Mouse (Mus musculus): ENCODE data around the gene Prpf40b. TPM values are rescaled to one million over a fixed set of nuclear protein-coding genes. Genes with fewer than 3 reads are reported as not detected.
A peak's percentile ranks its signal among the peaks of the same experiment; 100 is the strongest.
"Not testable (repeated sequence)": the region's sequence is repeated elsewhere in the genome, so short reads cannot be mapped to it uniquely, and the experiment has no call there.

The Prpf40b gene
- polyA plus RNA-seq, 1 experiment from 2014 or later = 37.1 TPM

- Histone ChIP-seq H3K9ac (replicated peaks; ENCODE audit: low read depth) (peak overlapping the region; percentile 34; the same call in 1 of the 2 replicates), H3K27ac (ENCODE audit: low read length) (peak overlapping the region; percentile 94), H3K4me2 (replicated peaks; ENCODE audit: low read depth, low read length) (peak overlapping the region; percentile 72), H3K27me3 (replicated peaks; ENCODE audit: insufficient read depth, low read length) (no peaks in the 10 kb centered on the region), H3K9me3 (ENCODE audit: low read length) (no peaks in the 10 kb centered on the region), H3K36me3 (ENCODE audit: insufficient read depth, low read length) (peaks cover 6% of the 10 kb centered on the region; the same call in 1 of the 2 replicates), H3K4me3 (ENCODE audit: low read depth, low read length) (peak overlapping the region; percentile 60), H3K4me1 (ENCODE audit: insufficient read depth, low read depth, low read length) (no peaks in the 10 kb centered on the region)
- TF ChIP-seq CTCF (IDR thresholded peaks at IDR 0.05) = peak; percentile 46
- TF ChIP-seq EP300 (IDR thresholded peaks at IDR 0.05) = 0 out of 2 replicates have a peak, but pooled peaks have one; percentile 3
- DNase-seq (ENCODE audit: low spot score) (peak; percentile 92), ATAC-seq (peak; percentile 71)
- 4% methylated on average over 22 of the region's 22 CpGs for WGBS
Observed at GRCm38 (mm10) chr15:99252381-99253174, 42.3 kb upstream of the Prpf40b start.

GRCm38 (mm10) chr15:99253175-99253479 is 41.8 kb upstream of the Prpf40b start:
- 36% methylated on average over 2 of the region's 2 CpGs for WGBS
- H3K4me3 ChIP-seq (ENCODE audit: low read depth, low read length); H3K9ac ChIP-seq (replicated peaks; ENCODE audit: low read depth); H3K4me1 ChIP-seq (ENCODE audit: insufficient read depth, low read depth, low read length); H3K36me3 ChIP-seq (ENCODE audit: insufficient read depth, low read length); DNase-seq (ENCODE audit: low spot score); H3K27me3 ChIP-seq (replicated peaks; ENCODE audit: insufficient read depth, low read length); H3K9me3 ChIP-seq (ENCODE audit: low read length); ATAC-seq: not testable (repeated sequence)
- peak overlapping the region; percentile 94; the same call in 1 of the 2 replicates for H3K27ac ChIP-seq (ENCODE audit: low read length)
- peak overlapping the region; percentile 72; the same call in 1 of the 2 replicates for H3K4me2 ChIP-seq (replicated peaks; ENCODE audit: low read depth, low read length)

- no peak for DNase-seq (ENCODE audit: low spot score)
- no peak for ATAC-seq
- Histone ChIP-seq H3K4me2 (replicated peaks; ENCODE audit: low read depth, low read length) (no peak overlapping the region), H3K4me3 (ENCODE audit: low read depth, low read length) (no peak overlapping the region), H3K36me3 (ENCODE audit: insufficient read depth, low read length) (no peaks in the 10 kb centered on the region), H3K27me3 (replicated peaks; ENCODE audit: insufficient read depth, low read length) (no peaks in the 10 kb centered on the region), H3K27ac (ENCODE audit: low read length) (peak overlapping the region; percentile 26; the same call in 1 of the 2 replicates), H3K9me3 (ENCODE audit: low read length) (no peaks in the 10 kb centered on the region), H3K9ac (replicated peaks; ENCODE audit: low read depth) (no peak overlapping the region), H3K4me1 (ENCODE audit: insufficient read depth, low read depth, low read length) (no peaks in the 10 kb centered on the region)
- TF ChIP-seq EP300 (IDR thresholded peaks at IDR 0.05) (no peak), CTCF (IDR thresholded peaks at IDR 0.05) (no peak)
- 93% methylated on average over 6 of the region's 6 CpGs for WGBS
Observed at GRCm38 (mm10) chr15:99253772-99254171, 41.1 kb upstream of the Prpf40b start.

- DNase-seq (ENCODE audit: low spot score) (no peak), ATAC-seq (no peak)
- TF ChIP-seq CTCF (IDR thresholded peaks at IDR 0.05) (no peak), EP300 (IDR thresholded peaks at IDR 0.05) (no peak)
- 79% methylated on average over 2 of the region's 2 CpGs for WGBS
- Histone ChIP-seq H3K4me3 (ENCODE audit: low read depth, low read length) (no peak overlapping the region), H3K36me3 (ENCODE audit: insufficient read depth, low read length) (no peaks in the 10 kb centered on the region), H3K9me3 (ENCODE audit: low read length) (no peaks in the 10 kb centered on the region), H3K4me2 (replicated peaks; ENCODE audit: low read depth, low read length) (no peak overlapping the region), H3K27me3 (replicated peaks; ENCODE audit: insufficient read depth, low read length) (no peaks in the 10 kb centered on the region), H3K27ac (ENCODE audit: low read length) (no peak overlapping the region), H3K9ac (replicated peaks; ENCODE audit: low read depth) (no peak overlapping the region), H3K4me1 (ENCODE audit: insufficient read depth, low read depth, low read length) (no peaks in the 10 kb centered on the region)
Observed at GRCm38 (mm10) chr15:99254477-99255005, 40.3 kb upstream of the Prpf40b start.

- no peak overlapping the region for H3K9ac ChIP-seq (replicated peaks; ENCODE audit: low read depth)
- TF ChIP-seq EP300 (IDR thresholded peaks at IDR 0.05) = no peak
- no peak for TF ChIP-seq CTCF (IDR thresholded peaks at IDR 0.05)
Observed at GRCm38 (mm10) chr15:99255241-99255749, 39.6 kb upstream of the Prpf40b start.

GRCm38 (mm10) chr15:99259167-99259729 is 35.6 kb upstream of the Prpf40b start:
- 0 out of 2 replicates have a peak, but pooled peaks cover 4% of the 10 kb centered on the region for H3K4me1 ChIP-seq (ENCODE audit: insufficient read depth, low read depth, low read length)
- ATAC-seq = peak; percentile 92

More at GRCm38 (mm10) chr15:99255241-99255749, 39.6 kb upstream of the Prpf40b start:
- WGBS = 72% methylated on average over 6 of the region's 6 CpGs
- H3K36me3 ChIP-seq (ENCODE audit: insufficient read depth, low read length) = no peaks in the 10 kb centered on the region
- no peak overlapping the region for H3K4me2 ChIP-seq (replicated peaks; ENCODE audit: low read depth, low read length)
- 0 out of 2 replicates have a peak, but pooled peaks cover 3% of the 10 kb centered on the region for H3K4me1 ChIP-seq (ENCODE audit: insufficient read depth, low read depth, low read length)
- no peak overlapping the region for H3K4me3 ChIP-seq (ENCODE audit: low read depth, low read length)
- no peak overlapping the region for H3K27ac ChIP-seq (ENCODE audit: low read length)
- no peak for DNase-seq (ENCODE audit: low spot score)
- H3K9me3 ChIP-seq (ENCODE audit: low read length) = no peaks in the 10 kb centered on the region
- H3K27me3 ChIP-seq (replicated peaks; ENCODE audit: insufficient read depth, low read length) = no peaks in the 10 kb centered on the region
- ATAC-seq = no peak

More at GRCm38 (mm10) chr15:99259167-99259729, 35.6 kb upstream of the Prpf40b start:
- Histone ChIP-seq H3K27ac (ENCODE audit: low read length) (peak overlapping the region; percentile 71), H3K4me2 (replicated peaks; ENCODE audit: low read depth, low read length) (peak overlapping the region; percentile 47), H3K9me3 (ENCODE audit: low read length) (no peaks in the 10 kb centered on the region), H3K9ac (replicated peaks; ENCODE audit: low read depth) (no peak overlapping the region), H3K27me3 (replicated peaks; ENCODE audit: insufficient read depth, low read length) (no peaks in the 10 kb centered on the region), H3K4me3 (ENCODE audit: low read depth, low read length) (no peak overlapping the region), H3K36me3 (ENCODE audit: insufficient read depth, low read length) (no peaks in the 10 kb centered on the region)
- DNase-seq (ENCODE audit: low spot score) = peak; percentile 91
- no peak; the same call in 1 of the 2 replicates for TF ChIP-seq EP300 (IDR thresholded peaks at IDR 0.05)
- TF ChIP-seq CTCF (IDR thresholded peaks at IDR 0.05) = no peak
- WGBS = 45% methylated on average over 8 of the region's 8 CpGs
